Mouse (Mus musculus) midbrain, postnatal 0 days (tissue): ENCODE measurements around the gene Gm1673. TPM values are rescaled to one million over a fixed set of nuclear protein-coding genes. Genes with fewer than 3 reads are reported as not detected.

Source experiments
- ATAC-seq: fragments of 200-750 bp; cut with Nextera tagmentation; 2 replicates; pipeline ENCODE4 v1.8.0; 2017; ENCODE audit warnings: moderate number of reproducible peaks, mild to moderate bottlenecking, moderate TSS enrichment, moderate library complexity; ENCODE audit not compliant: low FRiP score
- DNase-seq: peaks from one replicate; pipeline ENCODE4 v3.0.0-alpha.2; 2015; ENCODE audit warnings: low spot score
- H3K27ac ChIP-seq: fragments of 300-500 bp; sonication (generic); 2 replicates; pipeline ENCODE4 v1.5.1; 2014; ENCODE audit warnings: low read depth, mild to moderate bottlenecking, low read length, mixed read lengths
- H3K27me3 ChIP-seq: fragments of 300-500 bp; sonication (generic); 2 replicates; pipeline ENCODE4 v1.6.1; 2014; ENCODE audit warnings: low read length, control low read depth, mixed read lengths; ENCODE audit not compliant: insufficient read depth
- H3K36me3 ChIP-seq: fragments of 300-500 bp; sonication (generic); 2 replicates; pipeline ENCODE4 v1.6.1; 2014; ENCODE audit warnings: low read length, control low read depth, mixed read lengths; ENCODE audit not compliant: insufficient read depth
- H3K4me1 ChIP-seq: fragments of 300-500 bp; sonication (generic); 2 replicates; pipeline ENCODE4 v1.6.1; 2014; ENCODE audit warnings: mild to moderate bottlenecking, control low read depth, antibody characterized with exemption, low read length, mixed read lengths; ENCODE audit not compliant: insufficient read depth
- H3K4me2 ChIP-seq: fragments of 300-500 bp; sonication (generic); 2 replicates; pipeline ENCODE4 v1.6.1; 2014; ENCODE audit warnings: low read depth, mild to moderate bottlenecking, low read length, mixed read lengths; ENCODE audit not compliant: poor library complexity, severe bottlenecking
- H3K4me3 ChIP-seq: fragments of 300-500 bp; sonication (generic); 2 replicates; pipeline ENCODE4 v1.5.1; 2014; ENCODE audit warnings: low read depth, mild to moderate bottlenecking, low read length, moderate library complexity
- H3K9ac ChIP-seq: fragments of 300-500 bp; sonication (generic); replicated peaks from 2 replicates; pipeline ENCODE4 v1.6.1; 2014; ENCODE audit warnings: mild to moderate bottlenecking, low read length, moderate library complexity, mixed read lengths; ENCODE audit not compliant: poor library complexity, severe bottlenecking
- H3K9me3 ChIP-seq: fragments of 300-500 bp; sonication (generic); 2 replicates; pipeline ENCODE4 v1.6.1; 2016; ENCODE audit warnings: low read length, control low read depth
- CTCF ChIP-seq: IDR thresholded peaks from 2 replicates; pipeline ENCODE4 v1.5.1; 2016; ENCODE audit warnings: antibody characterized with exemption, mild to moderate bottlenecking
- WGBS: fragments of 180-500 bp; shearing (Covaris S2); extraction: QIAGEN DNeasy Blood & Tissue Kit; methylation state at CpG from one replicate; pipeline ENCODE4 v1.1.7; 2014; 5-methylcytosine and 5-hydroxymethylcytosine counted together
- polyA plus RNA-seq: library from polyadenylated mRNA; unstranded; fragments of >200 nt; fragmentation: Nextera tagmentation; extraction: Ambion mirVana; gene quantifications from 2 replicates; pipeline ENCODE4 v1.2.1, GENCODE M21; 2015
- total RNA-seq: library from RNA; depleted of rRNA; stranded (reverse); fragments of >200 nt; gene quantifications from 2 replicates; pipeline ENCODE4 v1.2.3, GENCODE M21; 2014; rRNA removed

Gene Gm1673
- total and polyA plus RNA-seq, 2 experiments from 2014 or later: 845 to 874 TPM

DNA sequence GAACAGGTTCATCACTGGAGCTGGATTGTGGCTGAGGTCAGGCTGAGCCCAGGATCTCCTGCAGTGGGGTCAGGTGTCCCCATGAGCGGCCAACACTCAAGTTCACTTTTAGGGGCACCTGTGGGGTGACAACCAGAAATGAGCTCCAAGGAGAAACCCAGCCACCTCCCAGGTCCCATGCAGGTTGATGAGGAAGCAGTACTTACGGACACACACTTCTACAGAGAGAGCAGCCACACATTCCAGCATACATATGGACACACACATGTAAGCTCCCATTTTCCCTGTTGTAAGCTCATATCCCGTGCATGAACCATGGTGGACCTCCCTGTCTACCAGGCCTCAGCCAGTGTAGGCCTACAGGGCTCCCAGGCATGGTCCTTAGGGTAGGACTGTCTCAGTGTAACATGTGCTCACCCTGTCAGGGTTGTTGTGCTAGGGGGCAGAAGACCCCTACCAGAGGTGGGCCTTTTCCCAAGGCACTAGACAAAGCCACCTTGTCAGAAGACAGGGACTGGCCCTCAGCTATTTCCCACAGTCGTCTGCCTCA lies 24.2 kb downstream of the Gm1673 start:
- Histone ChIP-seq H3K4me3 (no peak overlapping the region), H3K4me1 (no peaks in the 10 kb centered on the region), H3K9ac (no peak overlapping the region), H3K36me3 (peaks cover 12% of the 10 kb centered on the region; the same call in 1 of the 2 replicates), H3K27ac (no peak overlapping the region), H3K4me2 (no peak overlapping the region), H3K9me3 (no peaks in the 10 kb centered on the region), H3K27me3 (no peaks in the 10 kb centered on the region)
- 84% methylated on average over 4 of the region's 4 CpGs for WGBS
- no peak for TF ChIP-seq CTCF
- DNase-seq: no peak
- ATAC-seq: no peak

DNA sequence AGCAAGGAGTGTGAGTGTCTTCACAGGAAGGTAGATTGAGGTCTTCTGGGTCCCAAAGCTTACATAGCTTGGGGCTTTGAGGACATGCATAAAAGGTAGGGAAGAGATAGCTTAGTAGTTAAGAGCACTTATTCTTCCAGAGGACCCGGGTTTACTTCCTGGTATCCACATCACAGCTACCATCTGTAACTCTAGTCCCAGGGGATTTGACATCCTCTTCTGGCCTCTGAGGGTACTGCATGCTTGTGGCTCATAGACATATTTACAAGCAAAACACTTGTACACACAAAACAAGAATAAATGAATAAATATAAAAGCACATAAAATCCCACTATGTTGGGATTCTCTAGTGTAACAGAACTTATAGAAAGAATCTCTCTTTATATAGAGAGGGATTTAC lies 31.4 kb downstream of the Gm1673 start:
- Histone ChIP-seq H3K4me2 (no peak overlapping the region), H3K4me3 (no peak overlapping the region), H3K27ac (no peak overlapping the region), H3K36me3 (no peaks in the 10 kb centered on the region), H3K27me3 (no peaks in the 10 kb centered on the region), H3K9me3 (no peaks in the 10 kb centered on the region), H3K9ac (no peak overlapping the region), H3K4me1 (no peaks in the 10 kb centered on the region)
- TF ChIP-seq CTCF: peak; percentile 34; the same call in 1 of the 2 replicates
- ATAC-seq: no peak
- 80% methylated on average over 1 of the region's 1 CpGs for WGBS
- no peak for DNase-seq

DNA sequence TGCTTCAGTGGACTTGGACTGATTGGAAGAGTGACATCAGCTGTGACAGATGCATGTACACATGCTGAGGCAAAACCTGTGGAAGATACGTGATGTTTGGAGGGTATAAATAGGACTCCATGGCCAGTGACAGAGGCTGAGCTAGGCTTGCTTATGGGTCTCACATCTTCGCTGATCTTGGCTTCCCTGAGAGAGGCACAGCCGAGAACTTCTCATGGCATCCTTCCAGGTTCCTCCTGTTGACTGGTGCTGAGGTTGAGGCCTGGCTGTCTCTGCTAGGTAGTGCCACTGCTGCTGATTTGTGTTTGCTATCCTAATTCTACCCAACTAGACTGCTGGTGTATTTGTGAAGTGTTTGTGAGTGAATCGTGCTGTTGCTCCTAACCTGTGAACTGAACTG lies 35.7 kb downstream of the Gm1673 start:
- H3K9ac ChIP-seq: no peak overlapping the region
- no peak for TF ChIP-seq CTCF
- DNase-seq: no peak
- H3K4me3 ChIP-seq: no peak overlapping the region
- H3K9me3 ChIP-seq: no peaks in the 10 kb centered on the region
- H3K36me3 ChIP-seq: no peaks in the 10 kb centered on the region
- no peak overlapping the region for H3K27ac ChIP-seq
- no peaks in the 10 kb centered on the region for H3K27me3 ChIP-seq
- no peak overlapping the region for H3K4me2 ChIP-seq
- H3K4me1 ChIP-seq: no peaks in the 10 kb centered on the region
- no peak for ATAC-seq
- 80% methylated on average over 4 of the region's 4 CpGs for WGBS

DNA sequence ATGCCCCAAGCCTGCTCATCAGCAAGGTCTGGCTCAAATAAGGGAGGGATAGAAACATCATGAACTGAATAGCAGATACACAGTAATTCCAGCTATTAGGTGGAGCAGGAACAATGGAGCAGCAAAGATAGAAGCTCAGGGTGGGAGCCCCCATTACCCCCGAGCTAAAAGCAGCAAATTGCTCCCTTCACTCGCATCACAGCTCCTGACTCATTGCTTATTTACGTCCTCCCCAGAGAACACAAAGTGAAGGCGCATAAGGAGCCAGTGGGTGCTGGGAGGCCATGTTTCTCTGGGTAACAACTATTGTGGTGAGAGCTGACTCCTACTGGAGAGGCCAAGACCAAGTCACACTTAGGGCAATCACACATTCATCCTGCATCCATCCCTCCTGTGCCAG lies 46.9 kb downstream of the Gm1673 start:
- WGBS: 73% methylated on average over 4 of the region's 4 CpGs

DNA sequence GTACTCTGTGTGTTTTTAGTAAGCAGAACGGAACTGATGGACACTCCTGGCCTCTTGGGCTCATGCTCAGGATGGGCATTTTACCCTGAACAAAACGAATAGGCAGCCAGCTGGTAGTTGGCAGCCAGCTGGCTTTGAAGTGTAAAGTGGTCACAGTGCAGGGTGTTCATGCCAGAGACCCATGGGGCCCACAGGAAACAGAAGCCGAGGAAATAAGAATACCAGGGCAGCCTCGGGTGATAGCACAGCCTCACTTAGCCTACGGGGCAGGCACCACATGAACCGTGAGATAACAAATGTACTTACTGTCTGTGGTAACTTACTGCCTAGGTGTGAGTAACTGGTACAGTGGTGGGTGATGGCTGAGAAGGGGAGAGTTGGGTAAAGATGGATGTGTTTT lies 47.8 kb downstream of the Gm1673 start:
- Histone ChIP-seq H3K36me3 (no peaks in the 10 kb centered on the region), H3K9me3 (no peaks in the 10 kb centered on the region), H3K27me3 (no peaks in the 10 kb centered on the region), H3K4me3 (no peak overlapping the region), H3K27ac (no peak overlapping the region), H3K4me1 (no peaks in the 10 kb centered on the region), H3K4me2 (no peak overlapping the region), H3K9ac (no peak overlapping the region)
- ATAC-seq: no peak
- DNase-seq: peak; percentile 21
- 55% methylated on average over 6 of the region's 6 CpGs for WGBS
- TF ChIP-seq CTCF: no peak

More for the DNA sequence above, 46.9 kb downstream of the Gm1673 start:
- no peak for TF ChIP-seq CTCF
- Histone ChIP-seq H3K36me3 (no peaks in the 10 kb centered on the region), H3K4me2 (no peak overlapping the region), H3K27me3 (no peaks in the 10 kb centered on the region), H3K27ac (no peak overlapping the region), H3K4me1 (no peaks in the 10 kb centered on the region), H3K9ac (no peak overlapping the region), H3K9me3 (no peaks in the 10 kb centered on the region), H3K4me3 (no peak overlapping the region)
- DNase-seq (no peak), ATAC-seq (no peak)

DNA sequence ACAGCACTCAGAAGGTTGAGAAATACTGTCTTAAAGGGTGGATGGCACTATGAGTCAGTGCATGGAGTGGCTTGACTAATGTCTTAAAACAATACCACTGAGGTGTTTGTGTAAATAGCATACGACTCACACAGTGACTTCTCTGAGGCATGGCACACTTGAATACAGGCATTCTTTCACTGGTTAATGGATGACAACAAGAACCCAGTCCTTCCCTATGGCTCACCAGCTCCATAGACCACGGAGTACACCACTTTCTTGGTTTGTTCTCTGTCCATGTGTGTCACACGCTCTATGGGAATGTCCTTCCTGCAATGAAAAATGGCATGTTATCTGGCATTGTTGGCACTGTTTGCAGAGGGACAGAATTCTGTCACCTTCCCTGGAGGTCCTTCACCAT lies 49.3 kb downstream of the Gm1673 start:
- 77% methylated on average over 3 of the region's 3 CpGs for WGBS

More for the DNA sequence above, 49.3 kb downstream of the Gm1673 start:
- Histone ChIP-seq H3K27me3 (no peaks in the 10 kb centered on the region), H3K4me3 (no peak overlapping the region), H3K27ac (no peak overlapping the region), H3K4me1 (no peaks in the 10 kb centered on the region), H3K36me3 (no peaks in the 10 kb centered on the region), H3K9me3 (no peaks in the 10 kb centered on the region), H3K4me2 (no peak overlapping the region), H3K9ac (no peak overlapping the region)
- DNase-seq (no peak), ATAC-seq (no peak)
- TF ChIP-seq CTCF: no peak

Other genes with a start within 250 kb of the Gm1673 start
- gene Letm1, start 200.6 kb upstream of the Gm1673 start, total RNA-seq: 44.1 and 61.7 TPM in 2 replicates
- 78.2 and 83.4 TPM in 2 replicates for gene Letm1, start 200.6 kb upstream of the Gm1673 start, polyA plus RNA-seq
- 108 and 121 TPM in 2 replicates for gene Nsd2, start 162.7 kb upstream of the Gm1673 start, total RNA-seq
- 59.6 and 72.1 TPM in 2 replicates for gene Nsd2, start 162.7 kb upstream of the Gm1673 start, polyA plus RNA-seq
- 26.1 and 29.6 TPM in 2 replicates for gene Nelfa, start 47.0 kb upstream of the Gm1673 start, total RNA-seq
- gene Nelfa, start 47.0 kb upstream of the Gm1673 start, polyA plus RNA-seq: 32.5 and 34.9 TPM in 2 replicates
- 42.9 and 46.6 TPM in 2 replicates for gene Nat8l, start 12.6 kb downstream of the Gm1673 start, total RNA-seq
- gene Nat8l, start 12.6 kb downstream of the Gm1673 start, polyA plus RNA-seq: 5.3 and 6.1 TPM in 2 replicates
- 0.05 and 0.42 TPM in 2 replicates for gene Poln, start 186.0 kb downstream of the Gm1673 start, total RNA-seq
- 0.67 and 0.90 TPM in 2 replicates for gene Poln, start 186.0 kb downstream of the Gm1673 start, polyA plus RNA-seq
- 7.6 and 9.9 TPM in 2 replicates for gene Haus3, start 186.1 kb downstream of the Gm1673 start, total RNA-seq
- gene Haus3, start 186.1 kb downstream of the Gm1673 start, polyA plus RNA-seq: 8.2 and 10.3 TPM in 2 replicates
- 87.3 and 90.2 TPM in 2 replicates for gene Mxd4, start 204.3 kb downstream of the Gm1673 start, total RNA-seq
- gene Mxd4, start 204.3 kb downstream of the Gm1673 start, polyA plus RNA-seq: 16.7 and 18.7 TPM in 2 replicates